Mouse (Mus musculus) G1E (cell line): ENCODE data around the gene Mob2. TPM values are rescaled to one million over a fixed set of nuclear protein-coding genes. Genes with fewer than 3 reads are reported as not detected.

Experiments used
- ATAC-seq: 2 replicates; pipeline ENCODE4 v1.8.0; 2016; ENCODE audit warnings: mild to moderate bottlenecking; ENCODE audit not compliant: insufficient number of reproducible peaks, poor library complexity, low FRiP score, severe bottlenecking; ENCODE audit errors: extremely low read depth
- DNase-seq: peaks from one replicate; pipeline ENCODE4 v3.0.0; 2012; ENCODE audit warnings: low spot score
- H3K27me3 ChIP-seq: 2 replicates; pipeline ENCODE4 v1.6.1; 2012; ENCODE audit warnings: mild to moderate bottlenecking, low read length, inconsistent platforms; ENCODE audit not compliant: insufficient read depth
- H3K36me3 ChIP-seq: replicated peaks from 2 replicates; pipeline ENCODE3; 2012; ENCODE audit warnings: mild to moderate bottlenecking, inconsistent platforms
- H3K4me1 ChIP-seq: 2 replicates; pipeline ENCODE4 v1.6.1; 2012; ENCODE audit warnings: low read depth, low read length, inconsistent platforms, mixed read lengths; ENCODE audit not compliant: insufficient read depth
- H3K4me3 ChIP-seq: 2 replicates; pipeline ENCODE4 v1.5.1; 2012; ENCODE audit warnings: low read depth, mild to moderate bottlenecking, inconsistent platforms, low read length, moderate library complexity, mixed read lengths
- H3K9me3 ChIP-seq: replicated peaks from 2 replicates; pipeline ENCODE4 v1.6.1; 2012; ENCODE audit warnings: inconsistent platforms
- CTCF ChIP-seq: IDR thresholded peaks from 2 replicates; pipeline ENCODE4 v1.5.1; 2012; ENCODE audit warnings: low read depth, low read length, inconsistent platforms, mixed read lengths
- GATA1 ChIP-seq: IDR thresholded peaks from 2 replicates; pipeline ENCODE4 v1.6.1; 2012; ENCODE audit warnings: borderline replicate concordance, low read length, inconsistent platforms, mixed read lengths
- GATA2 ChIP-seq: IDR thresholded peaks from 2 replicates; pipeline ENCODE4 v1.6.1; 2012; ENCODE audit warnings: low read depth, low read length, inconsistent platforms, borderline replicate concordance
- POLR2AphosphoS5 ChIP-seq: IDR thresholded peaks from 2 replicates; pipeline ENCODE4 v1.6.1; 2012; ENCODE audit warnings: low read depth, low read length, inconsistent platforms; ENCODE audit not compliant: insufficient replicate concordance
- TAL1 ChIP-seq: conservative IDR thresholded peaks from 2 replicates; pipeline ENCODE4 v1.6.1; 2012; ENCODE audit warnings: low read depth, low read length, inconsistent platforms, mixed read lengths
- polyA plus RNA-seq: library from polyadenylated mRNA; stranded (reverse); fragments of >175 nt; gene quantifications from 2 replicates; pipeline ENCODE4 v1.2.3, GENCODE M21; 2012
- total RNA-seq, 2 experiments: library from RNA; stranded (forward) in 1 of 2; stranded (reverse) in 1 of 2; fragments of 200-1000 nt in 1 of 2; fragments of >200 nt in 1 of 2; fragmentation: Nextera tagmentation in 1 of 2; gene quantifications; 2 replicates each; pipeline ENCODE4 v1.2.3; 2014 to 2017

Gene Mob2
- total and polyA plus RNA-seq, 3 experiments, result 23.3 to 36.3 (median 33.9) TPM

GRCm38 (mm10) chr7:142035048-142035811, 25.6 kb downstream of the Mob2 start:
- no peaks in the 10 kb centered on the region for H3K9me3 ChIP-seq
- peaks cover 77% of the 10 kb centered on the region for H3K36me3 ChIP-seq
- DNase-seq (no peak), ATAC-seq (no peak)
- no peak overlapping the region for H3K4me3 ChIP-seq
- H3K4me1 ChIP-seq, result peaks cover 5% of the 10 kb centered on the region; the same call in 1 of the 2 replicates
- H3K27me3 ChIP-seq, result no peaks in the 10 kb centered on the region
- no peak for TF ChIP-seq CTCF
- TF ChIP-seq POLR2AphosphoS5, result no peak
- TF ChIP-seq GATA2, result no peak
- no peak for TF ChIP-seq TAL1
- TF ChIP-seq GATA1, result no peak

GRCm38 (mm10) chr7:142034198-142034597, 26.7 kb downstream of the Mob2 start:
- no peak overlapping the region for H3K4me3 ChIP-seq
- TF ChIP-seq POLR2AphosphoS5 (no peak), CTCF (no peak), GATA1 (no peak), GATA2 (no peak), TAL1 (no peak)
- DNase-seq, result no peak
- no peaks in the 10 kb centered on the region for H3K27me3 ChIP-seq
- no peaks in the 10 kb centered on the region for H3K9me3 ChIP-seq
- H3K4me1 ChIP-seq, result peaks cover 5% of the 10 kb centered on the region; the same call in 1 of the 2 replicates
- peaks cover 71% of the 10 kb centered on the region for H3K36me3 ChIP-seq
- no peak for ATAC-seq

GRCm38 (mm10) chr7:142030073-142030472, 30.8 kb downstream of the Mob2 start:
- H3K4me3 ChIP-seq, result no peak overlapping the region
- peaks cover 56% of the 10 kb centered on the region for H3K36me3 ChIP-seq
- H3K27me3 ChIP-seq, result no peaks in the 10 kb centered on the region
- no peaks in the 10 kb centered on the region for H3K9me3 ChIP-seq
- no peak for DNase-seq
- TF ChIP-seq GATA1, result no peak
- TF ChIP-seq GATA2, result no peak
- no peak for TF ChIP-seq POLR2AphosphoS5
- TF ChIP-seq TAL1, result no peak
- no peak for ATAC-seq
- peaks cover 5% of the 10 kb centered on the region; the same call in 1 of the 2 replicates for H3K4me1 ChIP-seq

- no peaks in the 10 kb centered on the region for H3K9me3 ChIP-seq
- no peaks in the 10 kb centered on the region for H3K27me3 ChIP-seq
- TF ChIP-seq GATA1 (no peak), TAL1 (no peak), CTCF (no peak), GATA2 (no peak), POLR2AphosphoS5 (no peak)
- ATAC-seq, result no peak
- DNase-seq, result no peak
- H3K36me3 ChIP-seq, result peaks cover 55% of the 10 kb centered on the region
- H3K4me1 ChIP-seq, result peaks cover 3% of the 10 kb centered on the region; the same call in 1 of the 2 replicates
- H3K4me3 ChIP-seq, result no peak overlapping the region
These were observed 34.9 kb downstream of the Mob2 start for GRCm38 (mm10) chr7:142025926-142026325.

- Histone ChIP-seq H3K9me3 (no peaks in the 10 kb centered on the region), H3K36me3 (peaks cover 62% of the 10 kb centered on the region), H3K4me3 (no peak overlapping the region), H3K4me1 (peaks cover 3% of the 10 kb centered on the region; the same call in 1 of the 2 replicates), H3K27me3 (no peaks in the 10 kb centered on the region)
- no peak for DNase-seq
- ATAC-seq, result no peak
- TF ChIP-seq TAL1 (no peak), GATA2 (no peak), GATA1 (no peak), CTCF (no peak), POLR2AphosphoS5 (no peak)
These were observed 35.7 kb downstream of the Mob2 start for GRCm38 (mm10) chr7:142025196-142025595.

- H3K36me3 ChIP-seq, result peaks cover 69% of the 10 kb centered on the region
- TF ChIP-seq GATA1, result no peak
- H3K4me3 ChIP-seq, result no peak overlapping the region
- H3K27me3 ChIP-seq, result no peaks in the 10 kb centered on the region
- DNase-seq (no peak), ATAC-seq (no peak)
- peaks cover 3% of the 10 kb centered on the region; the same call in 1 of the 2 replicates for H3K4me1 ChIP-seq
- H3K9me3 ChIP-seq, result no peaks in the 10 kb centered on the region
These were observed 40.0 kb downstream of the Mob2 start for GRCm38 (mm10) chr7:142020827-142021226.
